Mouse (Mus musculus): ENCODE data around the gene Ubr2.

Ubr2 gene

GRCm38 (mm10) chr17:47002401-47002800, 8.0 kb downstream of the Ubr2 start:
- DNase-seq = peak; percentile 7

GRCm38 (mm10) chr17:46998840-46999239, 11.5 kb downstream of the Ubr2 start:
- no peak for DNase-seq

- DNase-seq = no peak
Observed at GRCm38 (mm10) chr17:46996484-46996883, 13.9 kb downstream of the Ubr2 start.

- no peak for DNase-seq
Observed at GRCm38 (mm10) chr17:46995621-46996020, 14.7 kb downstream of the Ubr2 start.

GRCm38 (mm10) chr17:46994641-46995398, 15.5 kb downstream of the Ubr2 start:
- peak; percentile 50 for DNase-seq

- no peak for DNase-seq
Observed at GRCm38 (mm10) chr17:46993625-46994024, 16.7 kb downstream of the Ubr2 start.

- no peak for DNase-seq
Observed at GRCm38 (mm10) chr17:46987631-46988030, 22.7 kb downstream of the Ubr2 start.

- DNase-seq = no peak
Observed at GRCm38 (mm10) chr17:46980050-46980449, 30.3 kb downstream of the Ubr2 start.

- DNase-seq = peak; percentile 83
Observed at GRCm38 (mm10) chr17:46975183-46975582, 35.2 kb downstream of the Ubr2 start.

- DNase-seq = no peak
Observed at GRCm38 (mm10) chr17:46972603-46973002, 37.8 kb downstream of the Ubr2 start.

- no peak for DNase-seq
Observed at GRCm38 (mm10) chr17:46966892-46967291, 43.5 kb downstream of the Ubr2 start.

- no peak for DNase-seq
Observed at GRCm38 (mm10) chr17:46963186-46963585, 47.2 kb downstream of the Ubr2 start.

- no peak for DNase-seq
Observed at GRCm38 (mm10) chr17:46962153-46962552, 48.2 kb downstream of the Ubr2 start.

- DNase-seq = no peak
Observed at GRCm38 (mm10) chr17:46960216-46960615, 50.1 kb downstream of the Ubr2 start.

GRCm38 (mm10) chr17:46958045-46958444, 52.3 kb downstream of the Ubr2 start:
- no peak for DNase-seq

GRCm38 (mm10) chr17:46946276-46946675, 64.1 kb downstream of the Ubr2 start:
- no peak for DNase-seq

GRCm38 (mm10) chr17:46942421-46942820, 67.9 kb downstream of the Ubr2 start:
- no peak for DNase-seq

- no peak for DNase-seq
Observed at GRCm38 (mm10) chr17:46940461-46940860, 69.9 kb downstream of the Ubr2 start.

- DNase-seq = peak; percentile 65
Observed at GRCm38 (mm10) chr17:46933557-46934348, 76.6 kb downstream of the Ubr2 start.

- no peak for DNase-seq
Observed at GRCm38 (mm10) chr17:46932961-46933360, 77.4 kb downstream of the Ubr2 start.

GRCm38 (mm10) chr17:46929897-46930296, 80.5 kb downstream of the Ubr2 start:
- DNase-seq = no peak

GRCm38 (mm10) chr17:46929277-46929676, 81.1 kb downstream of the Ubr2 start:
- DNase-seq = no peak

- no peak for DNase-seq
Observed at GRCm38 (mm10) chr17:46927781-46928180, 82.6 kb downstream of the Ubr2 start.

GRCm38 (mm10) chr17:46926941-46927340, 83.4 kb downstream of the Ubr2 start:
- DNase-seq = no peak
